Mouse (Mus musculus) forebrain, embryonic 14.5 days (tissue): ENCODE data around the gene Rsph6a. TPM values are rescaled to one million over a fixed set of nuclear protein-coding genes. Genes with fewer than 3 reads are reported as not detected.

ENCODE experiments used
- ATAC-seq: fragments of 200-750 bp; cut with Nextera tagmentation; 2 replicates; pipeline ENCODE4 v1.8.0; 2017; ENCODE audit warnings: mild to moderate bottlenecking, moderate library complexity
- DNase-seq: peaks from one replicate; pipeline ENCODE4 v3.0.0-alpha.2; 2015; ENCODE audit warnings: low spot score
- H3K27ac ChIP-seq: fragments of 300-500 bp; sonication (generic); 2 replicates; pipeline ENCODE4 v1.5.1; 2014; ENCODE audit warnings: low read depth, mild to moderate bottlenecking, control low read depth, low read length, moderate library complexity
- H3K27me3 ChIP-seq: fragments of 300-500 bp; sonication (generic); replicated peaks from 2 replicates; pipeline ENCODE4 v1.6.1; 2014; ENCODE audit warnings: low read length, control low read depth, mixed read lengths; ENCODE audit not compliant: control insufficient read depth, insufficient read depth
- H3K36me3 ChIP-seq: fragments of 300-500 bp; sonication (generic); 2 replicates; pipeline ENCODE4 v1.6.1; 2014; ENCODE audit warnings: low read length, control low read depth; ENCODE audit not compliant: control insufficient read depth, insufficient read depth
- H3K4me1 ChIP-seq: fragments of 300-500 bp; sonication (generic); 2 replicates; pipeline ENCODE4 v1.6.1; 2014; ENCODE audit warnings: antibody characterized with exemption, low read length, control low read depth; ENCODE audit not compliant: control insufficient read depth, insufficient read depth
- H3K4me2 ChIP-seq: fragments of 300-500 bp; sonication (generic); 2 replicates; pipeline ENCODE4 v1.6.1; 2014; ENCODE audit warnings: mild to moderate bottlenecking, control low read depth, low read length
- H3K4me3 ChIP-seq: fragments of 300-500 bp; sonication (generic); 2 replicates; pipeline ENCODE4 v1.5.1; 2014; ENCODE audit warnings: low read depth, low read length, control low read depth
- H3K9ac ChIP-seq: fragments of 300-500 bp; sonication (generic); 2 replicates; pipeline ENCODE4 v1.6.1; 2014; ENCODE audit warnings: mild to moderate bottlenecking, low read length, control low read depth, moderate library complexity
- H3K9me3 ChIP-seq: fragments of 300-500 bp; sonication (generic); replicated peaks from 2 replicates; pipeline ENCODE4 v1.6.1; 2016; ENCODE audit warnings: low read length, control low read depth, mixed read lengths; ENCODE audit not compliant: control insufficient read depth
- WGBS: fragments of 180-500 bp; shearing (Covaris S2); extraction: QIAGEN DNeasy Blood & Tissue Kit; methylation state at CpG from one replicate; pipeline ENCODE4 v1.1.7; 2014; 5-methylcytosine and 5-hydroxymethylcytosine counted together
- polyA plus RNA-seq: library from polyadenylated mRNA; unstranded; fragments of >200 nt; fragmentation: Nextera tagmentation; extraction: Ambion mirVana; gene quantifications from 2 replicates; pipeline ENCODE4 v1.2.1, GENCODE M21; 2014

Gene Rsph6a
- polyA plus RNA-seq, 1 experiment from 2014 or later = not detected

DNA sequence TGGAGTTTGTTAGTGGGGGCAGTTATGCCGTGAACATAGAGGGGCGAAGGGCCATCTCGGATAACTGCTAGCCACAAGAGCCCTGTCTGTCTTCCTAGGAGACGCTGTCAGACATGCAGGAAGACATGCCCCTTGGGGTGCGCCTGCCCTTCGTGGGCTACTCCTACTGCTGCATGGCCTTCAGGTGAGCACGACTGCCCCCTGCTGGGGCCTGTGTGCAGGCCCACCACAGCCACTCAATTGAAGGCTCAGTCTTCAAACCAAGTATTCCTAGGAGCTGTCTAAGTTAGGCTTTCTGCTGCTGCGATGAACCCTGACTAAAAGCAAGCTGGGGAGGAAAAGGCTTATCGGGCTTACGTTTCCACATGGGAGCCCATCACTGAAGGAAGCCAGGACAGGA, 34.3 kb downstream of the Rsph6a start:
- no peak overlapping the region for H3K4me2 ChIP-seq
- no peak overlapping the region for H3K4me3 ChIP-seq
- DNase-seq (peak; percentile 70), ATAC-seq (no peak)
- H3K4me1 ChIP-seq = peaks cover 10% of the 10 kb centered on the region; the same call in 1 of the 2 replicates
- H3K36me3 ChIP-seq = peaks cover 56% of the 10 kb centered on the region
- 40% methylated on average over 10 of the region's 10 CpGs for WGBS
- no peak overlapping the region for H3K27ac ChIP-seq
- H3K9me3 ChIP-seq = no peaks in the 10 kb centered on the region
- H3K27me3 ChIP-seq = no peaks in the 10 kb centered on the region
- no peak overlapping the region for H3K9ac ChIP-seq

DNA sequence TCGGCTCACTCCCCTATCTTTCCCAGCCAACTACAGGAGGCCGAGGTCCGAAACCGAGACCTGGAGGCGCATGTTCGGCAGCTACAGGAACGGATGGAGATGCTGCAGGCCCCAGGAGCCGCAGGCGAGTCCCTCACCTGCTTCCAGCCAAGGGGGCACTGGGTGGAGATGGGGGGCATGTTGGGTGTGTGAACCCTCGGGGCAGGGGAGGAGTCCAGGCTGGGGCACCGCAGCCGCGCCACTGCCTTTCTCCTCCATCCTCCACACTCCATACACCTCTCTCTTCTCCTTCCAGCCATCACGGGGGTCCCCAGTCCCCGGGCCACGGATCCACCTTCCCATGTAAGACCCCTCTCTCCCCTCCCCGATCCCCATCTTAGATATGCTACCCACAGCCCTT, 37.4 kb downstream of the Rsph6a start:
- Histone ChIP-seq H3K4me1 (peaks cover 19% of the 10 kb centered on the region), H3K4me2 (peak overlapping the region; percentile 98; the same call in 1 of the 2 replicates)

DNA sequence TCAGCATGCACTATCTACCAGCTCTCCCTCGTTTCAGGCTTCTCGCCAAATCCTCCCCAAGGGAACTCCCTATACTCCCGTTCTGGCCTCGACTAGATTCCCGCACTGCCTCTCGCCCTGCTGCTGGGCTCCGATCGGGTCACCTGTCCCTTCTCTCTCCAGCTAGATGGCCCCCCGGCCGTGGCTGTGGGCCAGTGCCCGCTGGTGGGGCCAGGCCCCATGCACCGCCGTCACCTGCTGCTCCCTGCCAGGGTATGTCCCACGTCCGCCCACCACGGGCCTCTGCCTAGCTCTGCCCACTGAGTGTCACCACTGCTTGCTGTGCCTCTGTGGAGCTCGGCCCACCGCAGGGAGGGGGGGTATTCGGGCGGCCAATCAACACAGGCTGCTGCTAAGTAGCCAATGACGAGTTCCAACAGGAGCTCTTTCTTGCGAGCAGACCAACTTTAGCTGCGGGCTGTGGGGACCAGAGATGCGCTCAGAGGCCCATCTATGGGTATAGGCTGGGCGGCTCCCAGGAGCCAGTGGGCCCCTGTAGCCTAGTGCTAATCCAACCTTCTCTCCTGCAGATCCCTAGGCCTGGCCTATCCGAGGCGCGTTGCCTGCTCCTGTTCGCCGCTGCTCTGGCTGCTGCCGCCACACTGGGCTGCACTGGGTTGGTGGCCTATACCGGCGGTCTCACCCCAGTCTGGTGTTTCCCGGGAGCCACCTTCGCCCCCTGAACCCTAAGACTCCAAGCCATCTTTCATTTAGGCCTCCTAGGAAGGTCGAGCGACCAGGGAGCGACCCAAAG, 38.1 kb downstream of the Rsph6a start:
- 3% methylated on average over 38 of the region's 38 CpGs for WGBS
- H3K36me3 ChIP-seq = peaks cover 40% of the 10 kb centered on the region
- peak; percentile 61 for ATAC-seq
- H3K9me3 ChIP-seq = no peaks in the 10 kb centered on the region
- H3K27ac ChIP-seq = peak overlapping the region; percentile 60
- H3K4me3 ChIP-seq = peak overlapping the region; percentile 56
- no peaks in the 10 kb centered on the region for H3K27me3 ChIP-seq
- H3K9ac ChIP-seq = peak overlapping the region; percentile 40; the same call in 1 of the 2 replicates
- peak overlapping the region; percentile 98 for H3K4me2 ChIP-seq
- peak; percentile 75 for DNase-seq
- H3K4me1 ChIP-seq = peaks cover 19% of the 10 kb centered on the region

More for the DNA sequence above, 37.4 kb downstream of the Rsph6a start:
- WGBS = 27% methylated on average over 16 of the region's 17 CpGs
- Histone ChIP-seq H3K9ac (peak overlapping the region; percentile 40; the same call in 1 of the 2 replicates), H3K9me3 (no peaks in the 10 kb centered on the region), H3K4me3 (no peak overlapping the region), H3K27ac (no peak overlapping the region), H3K36me3 (peaks cover 46% of the 10 kb centered on the region), H3K27me3 (no peaks in the 10 kb centered on the region)
- no peak for ATAC-seq
- no peak for DNase-seq

DNA sequence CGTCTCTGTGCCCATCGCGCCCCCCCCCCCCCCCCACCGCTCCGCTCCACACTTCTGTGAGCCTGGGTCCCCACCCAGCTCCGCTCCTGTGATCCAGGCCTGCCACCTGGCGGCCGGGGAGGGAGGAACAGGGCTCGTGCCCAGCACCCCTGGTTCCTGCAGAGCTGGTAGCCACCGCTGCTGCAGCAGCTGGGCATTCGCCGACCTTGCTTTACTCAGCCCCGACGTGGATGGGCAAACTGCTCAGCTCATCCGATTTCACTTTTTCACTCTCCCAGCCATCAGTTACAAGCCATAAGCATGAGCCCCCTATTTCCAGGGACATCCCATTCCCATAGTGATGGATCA, 38.7 kb downstream of the Rsph6a start:
- peak overlapping the region; percentile 60; the same call in 1 of the 2 replicates for H3K27ac ChIP-seq
- DNase-seq (peak; percentile 67), ATAC-seq (peak; percentile 56)
- peak overlapping the region; percentile 56 for H3K4me3 ChIP-seq
- H3K27me3 ChIP-seq = no peaks in the 10 kb centered on the region
- peak overlapping the region; percentile 25; the same call in 1 of the 2 replicates for H3K9ac ChIP-seq
- H3K36me3 ChIP-seq = peaks cover 34% of the 10 kb centered on the region
- no peaks in the 10 kb centered on the region for H3K9me3 ChIP-seq
- 2% methylated on average over 12 of the region's 15 CpGs for WGBS
- H3K4me2 ChIP-seq = peak overlapping the region; percentile 98
- H3K4me1 ChIP-seq = peaks cover 19% of the 10 kb centered on the region

DNA sequence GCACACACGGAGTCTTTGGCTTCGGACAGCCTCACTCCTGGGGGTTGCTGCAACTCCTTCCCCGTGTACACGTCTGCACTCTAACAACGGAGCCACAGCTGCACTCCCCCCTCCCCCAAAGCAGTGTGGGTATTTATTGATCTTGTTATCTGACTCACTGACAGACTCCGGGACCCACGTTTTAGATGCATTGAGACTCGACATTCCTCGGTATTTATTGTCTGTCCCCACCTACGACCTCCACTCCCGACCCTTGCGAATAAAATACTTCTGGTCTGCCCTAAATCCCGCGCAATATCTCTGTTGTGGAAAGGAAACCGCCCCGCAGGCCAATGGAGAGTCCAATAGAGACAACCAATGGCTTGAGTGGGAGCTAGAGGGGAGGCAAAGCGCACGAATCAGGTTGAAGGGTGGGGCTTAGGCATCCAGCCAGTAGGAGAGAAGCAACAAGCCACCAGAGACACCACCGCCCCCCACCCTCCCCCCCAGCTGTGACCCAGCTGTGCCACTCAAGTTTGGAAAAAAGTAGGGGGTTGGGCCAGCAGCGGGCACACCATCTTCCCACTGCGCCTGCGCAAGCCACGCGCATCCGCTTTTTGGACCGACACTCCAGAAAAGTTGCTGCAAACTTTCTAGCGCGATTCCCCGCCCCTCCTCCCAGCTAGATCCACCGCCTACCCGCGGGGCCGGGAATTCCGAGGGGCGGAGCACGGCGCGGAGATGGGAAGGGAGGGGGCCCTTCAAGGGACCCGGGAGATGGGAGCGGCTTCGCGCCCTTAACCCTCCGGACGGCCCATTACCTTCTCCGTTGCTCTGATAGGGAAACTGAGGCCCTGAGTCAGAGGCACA, 39.3 kb downstream of the Rsph6a start:
- peak; percentile 95 for DNase-seq
- under 1% methylated on average over 45 of the region's 45 CpGs for WGBS
- Histone ChIP-seq H3K27me3 (no peaks in the 10 kb centered on the region), H3K9ac (peak overlapping the region; percentile 73), H3K36me3 (peaks cover 29% of the 10 kb centered on the region), H3K4me1 (peaks cover 19% of the 10 kb centered on the region), H3K9me3 (no peaks in the 10 kb centered on the region), H3K27ac (peak overlapping the region; percentile 84), H3K4me3 (peak overlapping the region; percentile 56), H3K4me2 (peak overlapping the region; percentile 98)
- peak; percentile 79 for ATAC-seq

DNA sequence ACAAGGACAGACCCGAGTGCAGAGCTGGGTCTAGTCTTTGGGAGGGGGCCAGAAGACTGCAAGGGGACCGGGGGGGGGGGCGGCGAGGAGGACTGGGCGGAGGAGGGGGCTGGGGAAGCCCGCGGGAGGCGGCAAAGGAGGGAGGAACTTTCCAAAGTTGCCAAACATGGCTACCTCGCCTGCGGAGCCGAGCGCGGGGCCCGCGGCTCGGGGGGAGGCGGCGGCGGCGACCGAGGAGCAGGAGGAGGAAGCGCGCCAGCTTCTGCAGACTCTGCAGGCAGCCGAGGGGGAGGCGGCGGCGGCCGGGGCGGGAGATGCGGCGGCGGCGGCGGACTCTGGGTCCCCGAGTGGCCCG, 40.0 kb downstream of the Rsph6a start, which contains the start of gene Six5:
TSS of gene Six5 (plus strand) at position 124 of the 355 bp plus-strand sequence.
- Histone ChIP-seq H3K4me1 (peaks cover 19% of the 10 kb centered on the region), H3K27me3 (no peaks in the 10 kb centered on the region), H3K4me3 (peak within 1 kb of the TSS; percentile 56), H3K4me2 (peak within 1 kb of the TSS; percentile 98), H3K27ac (peak within 1 kb of the TSS; percentile 84), H3K36me3 (peaks cover 24% of the 10 kb centered on the region), H3K9me3 (no peaks in the 10 kb centered on the region), H3K9ac (peak within 1 kb of the TSS; percentile 73)
- WGBS = 2% methylated on average over 23 of the region's 36 CpGs
- no peak for DNase-seq
- ATAC-seq = peak; percentile 11

DNA sequence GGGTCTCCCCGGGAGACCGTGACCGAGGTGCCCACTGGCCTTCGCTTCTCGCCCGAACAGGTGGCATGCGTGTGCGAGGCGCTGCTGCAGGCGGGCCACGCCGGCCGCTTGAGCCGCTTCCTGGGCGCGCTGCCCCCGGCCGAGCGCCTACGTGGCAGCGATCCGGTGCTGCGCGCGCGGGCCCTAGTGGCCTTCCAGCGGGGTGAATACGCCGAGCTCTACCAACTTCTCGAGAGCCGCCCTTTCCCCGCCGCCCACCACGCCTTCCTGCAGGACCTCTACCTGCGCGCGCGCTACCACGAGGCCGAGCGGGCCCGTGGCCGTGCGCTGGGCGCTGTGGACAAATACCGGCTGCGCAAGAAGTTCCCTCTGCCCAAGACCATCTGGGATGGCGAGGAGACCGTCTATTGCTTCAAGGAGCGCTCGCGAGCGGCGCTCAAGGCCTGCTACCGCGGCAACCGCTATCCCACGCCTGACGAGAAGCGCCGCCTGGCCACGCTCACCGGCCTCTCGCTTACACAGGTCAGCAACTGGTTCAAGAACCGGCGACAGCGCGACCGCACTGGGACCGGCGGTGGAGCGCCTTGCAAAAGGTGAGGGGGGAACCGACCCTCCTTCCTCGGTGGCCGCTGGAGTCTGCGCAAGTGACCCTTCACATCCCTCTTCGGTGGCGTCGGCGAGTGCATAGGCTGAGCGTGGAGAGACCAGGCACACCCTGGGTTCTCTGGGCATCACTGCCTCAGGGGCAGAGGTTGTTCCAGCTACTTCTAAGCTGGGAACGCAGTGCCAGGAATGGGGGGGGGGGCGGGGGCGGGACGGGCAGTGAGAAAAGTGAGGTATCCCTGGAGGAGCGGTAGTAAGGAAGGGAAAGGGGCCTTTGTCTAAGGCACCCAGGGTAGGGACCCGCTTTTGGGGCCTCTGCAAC, 40.6 kb downstream of the Rsph6a start:
- WGBS = under 1% methylated on average over 83 of the region's 87 CpGs
- DNase-seq (peak; percentile 55), ATAC-seq (no peak)
- Histone ChIP-seq H3K9me3 (no peaks in the 10 kb centered on the region), H3K4me2 (peak overlapping the region; percentile 98), H3K27me3 (no peaks in the 10 kb centered on the region), H3K4me3 (peak overlapping the region; percentile 56), H3K4me1 (peaks cover 19% of the 10 kb centered on the region), H3K36me3 (peaks cover 18% of the 10 kb centered on the region), H3K9ac (peak overlapping the region; percentile 73), H3K27ac (peak overlapping the region; percentile 84)

DNA sequence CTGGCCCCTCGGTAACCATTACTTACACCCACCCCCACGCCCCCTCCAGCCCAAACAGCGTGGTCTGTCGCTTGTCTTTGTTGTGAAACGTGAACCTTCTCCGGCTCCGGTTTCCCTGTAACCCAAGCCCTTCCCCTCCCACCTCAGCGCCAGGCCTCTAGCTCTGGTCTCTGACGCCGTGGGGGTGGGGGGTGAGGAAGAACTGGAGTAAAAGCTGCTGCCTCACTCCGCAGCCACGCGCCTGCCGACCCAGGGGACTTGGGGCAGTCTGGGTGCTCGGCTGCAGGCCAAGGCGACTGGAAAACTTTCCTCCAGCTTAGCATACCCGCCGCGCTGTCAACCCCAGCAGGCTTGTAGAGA, 41.2 kb downstream of the Rsph6a start:
- Histone ChIP-seq H3K9ac (peak overlapping the region; percentile 73), H3K36me3 (peaks cover 11% of the 10 kb centered on the region), H3K9me3 (no peaks in the 10 kb centered on the region), H3K27me3 (no peaks in the 10 kb centered on the region), H3K4me1 (peaks cover 19% of the 10 kb centered on the region), H3K27ac (peak overlapping the region; percentile 84; the same call in 1 of the 2 replicates), H3K4me2 (peak overlapping the region; percentile 98), H3K4me3 (peak overlapping the region; percentile 56)
- peak; percentile 63 for DNase-seq
- WGBS = 0% methylated on average over 19 of the region's 19 CpGs
- no peak for ATAC-seq
